Mouse (Mus musculus) forebrain, postnatal 0 days (tissue): ENCODE results near the gene Phip. TPM values are rescaled to one million over a fixed set of nuclear protein-coding genes. Genes with fewer than 3 reads are reported as not detected.

Experiments
- ATAC-seq: fragments of 200-750 bp; cut with Nextera tagmentation; 2 replicates; pipeline ENCODE4 v1.8.0; 2017; ENCODE audit warnings: mild to moderate bottlenecking, moderate library complexity
- DNase-seq: peaks from one replicate; pipeline ENCODE4 v3.0.0-alpha.2; 2015
- H3K27ac ChIP-seq: fragments of 300-500 bp; sonication (generic); 2 replicates; pipeline ENCODE4 v1.5.1; 2014; ENCODE audit warnings: low read depth, mild to moderate bottlenecking, antibody characterized with exemption, low read length, moderate library complexity, mixed read lengths
- H3K27me3 ChIP-seq: fragments of 300-500 bp; sonication (generic); 2 replicates; pipeline ENCODE4 v1.6.1; 2014; ENCODE audit warnings: mild to moderate bottlenecking, low read length, mixed read lengths; ENCODE audit not compliant: insufficient read depth
- H3K36me3 ChIP-seq: fragments of 300-500 bp; sonication (generic); 2 replicates; pipeline ENCODE4 v1.6.1; 2014; ENCODE audit warnings: mild to moderate bottlenecking, moderate library complexity; ENCODE audit not compliant: insufficient read depth
- H3K4me1 ChIP-seq: fragments of 300-500 bp; sonication (generic); 2 replicates; pipeline ENCODE4 v1.6.1; 2014; ENCODE audit warnings: antibody characterized with exemption; ENCODE audit not compliant: insufficient read depth
- H3K4me2 ChIP-seq: fragments of 300-500 bp; sonication (generic); 2 replicates; pipeline ENCODE4 v1.6.1; 2014; ENCODE audit warnings: low read depth, mild to moderate bottlenecking, moderate library complexity
- H3K4me3 ChIP-seq: fragments of 300-500 bp; sonication (generic); 2 replicates; pipeline ENCODE4 v1.5.1; 2014; ENCODE audit warnings: low read depth, low read length, mixed read lengths
- H3K9ac ChIP-seq: fragments of 300-500 bp; sonication (generic); 2 replicates; pipeline ENCODE4 v1.6.1; 2014; ENCODE audit warnings: mild to moderate bottlenecking
- H3K9me3 ChIP-seq: fragments of 300-500 bp; sonication (generic); 2 replicates; pipeline ENCODE4 v1.6.1; 2016; ENCODE audit warnings: low read length
- CTCF ChIP-seq: sonication (generic); IDR thresholded peaks from 2 replicates; pipeline ENCODE4 v1.5.1; 2016; ENCODE audit warnings: antibody characterized with exemption, control low read depth, low read depth
- WGBS: fragments of 180-500 bp; shearing (Covaris S2); extraction: QIAGEN DNeasy Blood & Tissue Kit; methylation state at CpG from one replicate; pipeline ENCODE4 v1.1.7; 2014; 5-methylcytosine and 5-hydroxymethylcytosine counted together
- polyA plus RNA-seq: library from polyadenylated mRNA; unstranded; fragments of >200 nt; fragmentation: Nextera tagmentation; extraction: Ambion mirVana; gene quantifications from 2 replicates; pipeline ENCODE4 v1.2.1, GENCODE M21; 2015
- total RNA-seq: library from RNA; depleted of rRNA; stranded (reverse); fragments of >200 nt; gene quantifications from 2 replicates; pipeline ENCODE4 v1.2.3, GENCODE M21; 2014

The Phip gene
- total and polyA plus RNA-seq, 2 experiments from 2014 or later = 40.0 to 91.2 TPM

- Histone ChIP-seq H3K4me3 (peak overlapping the region; percentile 95), H3K27me3 (no peaks in the 10 kb centered on the region), H3K36me3 (no peaks in the 10 kb centered on the region), H3K27ac (peak overlapping the region; percentile 100), H3K9me3 (no peaks in the 10 kb centered on the region), H3K4me2 (peak overlapping the region; percentile 69), H3K4me1 (peaks cover 4% of the 10 kb centered on the region; the same call in 1 of the 2 replicates), H3K9ac (peak overlapping the region; percentile 89)
- ATAC-seq (no peak), DNase-seq (no peak)
- WGBS = under 1% methylated on average over 9 of the region's 9 CpGs
- no peak for TF ChIP-seq CTCF
Observed at GRCm38 (mm10) chr9:82976219-82976618, 903 bp upstream of the Phip start.

GRCm38 (mm10) chr9:82974962-82975341, 364 bp downstream of the Phip start:
- H3K36me3 ChIP-seq = no peaks in the 10 kb centered on the region
- ATAC-seq (no peak; the same call in 1 of the 2 replicates), DNase-seq (no peak)
- H3K9ac ChIP-seq = peak overlapping the region; percentile 89
- peak overlapping the region; percentile 95 for H3K4me3 ChIP-seq
- WGBS = 2% methylated on average over 49 of the region's 61 CpGs
- peak overlapping the region; percentile 69 for H3K4me2 ChIP-seq
- H3K9me3 ChIP-seq = no peaks in the 10 kb centered on the region
- no peaks in the 10 kb centered on the region for H3K27me3 ChIP-seq
- H3K4me1 ChIP-seq = peaks cover 10% of the 10 kb centered on the region
- H3K27ac ChIP-seq = peak overlapping the region; percentile 100
- no peak for TF ChIP-seq CTCF

DNA sequence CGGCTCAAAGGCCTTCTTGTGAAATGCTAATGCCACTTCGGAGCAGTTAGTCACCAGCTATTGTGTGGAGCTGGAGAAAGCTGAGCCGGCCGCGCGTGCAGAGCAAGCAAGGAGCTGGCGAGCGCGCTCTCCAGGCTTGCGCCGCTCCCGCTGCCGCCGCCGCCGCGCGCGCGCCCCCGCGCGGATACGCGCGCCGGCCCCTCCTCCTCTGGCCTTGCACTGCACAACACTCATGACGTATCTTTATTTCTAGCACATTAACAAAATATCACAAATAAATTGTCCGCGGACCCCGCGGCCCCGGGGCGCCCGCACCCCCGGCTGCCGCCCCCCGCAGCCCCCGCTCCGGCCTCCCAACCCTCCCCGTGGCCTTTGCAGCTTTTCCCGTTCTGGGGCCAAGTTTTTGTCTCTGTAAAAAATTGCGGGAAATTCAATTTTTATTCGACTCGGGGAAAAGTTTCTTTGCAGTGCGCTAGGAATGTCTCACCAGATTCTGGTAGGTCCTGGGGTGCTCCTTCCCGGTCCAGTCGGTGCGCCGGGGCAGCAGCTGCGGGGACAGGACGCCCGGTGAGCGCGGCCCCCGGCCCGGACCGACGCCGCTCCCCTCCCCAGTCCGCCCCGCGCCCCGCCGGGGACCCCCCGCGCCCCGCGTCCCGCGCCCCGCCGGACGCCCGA, 992 bp downstream of the Phip start:
- H3K9ac ChIP-seq = peak overlapping the region; percentile 89
- DNase-seq (peak; percentile 94), ATAC-seq (peak; percentile 79)
- no peaks in the 10 kb centered on the region for H3K9me3 ChIP-seq
- H3K27ac ChIP-seq = peak overlapping the region; percentile 100
- WGBS = under 1% methylated on average over 72 of the region's 75 CpGs
- H3K4me1 ChIP-seq = peaks cover 10% of the 10 kb centered on the region
- peak overlapping the region; percentile 95 for H3K4me3 ChIP-seq
- H3K4me2 ChIP-seq = peak overlapping the region; percentile 69
- no peak for TF ChIP-seq CTCF
- no peaks in the 10 kb centered on the region for H3K27me3 ChIP-seq
- no peaks in the 10 kb centered on the region for H3K36me3 ChIP-seq

DNA sequence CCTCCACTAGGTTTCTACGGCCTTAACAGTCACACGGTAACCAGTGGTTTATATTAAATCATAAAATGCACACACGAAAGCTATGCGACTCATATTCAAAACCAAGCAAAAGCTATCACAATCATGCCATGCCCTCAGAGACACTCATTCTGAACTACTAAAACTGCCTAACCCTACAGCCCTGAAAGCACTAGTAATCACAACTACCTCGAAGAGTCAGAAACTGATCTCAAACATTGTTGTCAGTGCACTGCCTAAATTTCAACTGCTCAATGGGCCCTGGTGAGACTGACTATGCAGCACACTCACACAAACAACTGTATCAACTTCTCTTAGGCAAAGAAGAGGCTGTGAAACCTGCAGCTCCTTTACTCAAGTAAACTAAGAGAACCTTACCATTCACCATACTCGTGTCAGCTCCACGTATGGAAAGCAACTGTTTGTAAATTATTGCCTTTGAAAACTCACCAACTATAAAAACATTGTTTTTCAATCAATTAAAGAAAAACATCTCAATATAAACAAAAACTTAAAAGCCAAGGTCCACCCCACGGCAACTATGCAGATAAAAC, 1.9 kb downstream of the Phip start:
- peak overlapping the region; percentile 89 for H3K9ac ChIP-seq
- H3K27ac ChIP-seq = peak overlapping the region; percentile 100
- H3K9me3 ChIP-seq = no peaks in the 10 kb centered on the region
- no peaks in the 10 kb centered on the region for H3K36me3 ChIP-seq
- peaks cover 10% of the 10 kb centered on the region for H3K4me1 ChIP-seq
- ATAC-seq (no peak), DNase-seq (peak; percentile 24)
- peak overlapping the region; percentile 95 for H3K4me3 ChIP-seq
- no peak for TF ChIP-seq CTCF
- H3K27me3 ChIP-seq = no peaks in the 10 kb centered on the region
- 13% methylated on average over 8 of the region's 8 CpGs for WGBS
- H3K4me2 ChIP-seq = peak overlapping the region; percentile 69

GRCm38 (mm10) chr9:82971433-82971832, 3.9 kb downstream of the Phip start:
- no peaks in the 10 kb centered on the region for H3K27me3 ChIP-seq
- H3K9me3 ChIP-seq = no peaks in the 10 kb centered on the region
- DNase-seq (no peak), ATAC-seq (no peak)
- no peak for TF ChIP-seq CTCF
- no peak overlapping the region for H3K9ac ChIP-seq
- H3K27ac ChIP-seq = no peak overlapping the region
- no peaks in the 10 kb centered on the region for H3K36me3 ChIP-seq
- H3K4me1 ChIP-seq = peaks cover 10% of the 10 kb centered on the region
- 11% methylated on average over 1 of the region's 1 CpGs for WGBS
- no peak overlapping the region for H3K4me3 ChIP-seq
- H3K4me2 ChIP-seq = peak overlapping the region; percentile 13; the same call in 1 of the 2 replicates

DNA sequence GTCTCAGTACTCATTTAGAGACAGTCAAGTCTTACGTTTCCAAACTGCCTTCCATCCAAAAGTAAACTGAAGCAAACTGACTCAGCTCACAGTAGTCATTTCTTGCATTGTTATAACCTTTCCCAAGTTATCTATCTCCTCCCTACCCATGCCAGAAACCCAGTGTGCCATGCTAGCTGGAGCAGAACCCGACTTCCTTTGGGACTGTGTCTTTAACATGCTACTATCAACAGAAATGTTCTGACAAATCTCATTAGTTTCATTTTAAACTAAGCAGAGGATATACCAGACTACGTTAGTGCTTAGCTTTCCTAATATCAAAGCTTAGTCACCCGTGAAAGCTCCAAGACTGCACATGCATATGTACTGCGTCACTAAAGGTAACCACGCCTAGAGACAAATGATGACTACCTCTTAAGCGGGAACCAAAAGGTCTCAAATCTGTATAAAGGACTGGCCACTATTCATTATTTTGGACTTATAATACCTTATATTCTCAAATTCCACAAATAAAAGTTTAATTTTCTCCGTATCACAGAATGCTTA, 8.2 kb downstream of the Phip start:
- Histone ChIP-seq H3K36me3 (no peaks in the 10 kb centered on the region), H3K9me3 (no peaks in the 10 kb centered on the region), H3K27me3 (no peaks in the 10 kb centered on the region), H3K27ac (no peak overlapping the region), H3K4me3 (no peak overlapping the region), H3K9ac (no peak overlapping the region), H3K4me1 (peaks cover 7% of the 10 kb centered on the region; the same call in 1 of the 2 replicates), H3K4me2 (no peak overlapping the region)
- no peak for DNase-seq
- TF ChIP-seq CTCF = no peak
- WGBS = 72% methylated on average over 8 of the region's 8 CpGs
- ATAC-seq = no peak

DNA sequence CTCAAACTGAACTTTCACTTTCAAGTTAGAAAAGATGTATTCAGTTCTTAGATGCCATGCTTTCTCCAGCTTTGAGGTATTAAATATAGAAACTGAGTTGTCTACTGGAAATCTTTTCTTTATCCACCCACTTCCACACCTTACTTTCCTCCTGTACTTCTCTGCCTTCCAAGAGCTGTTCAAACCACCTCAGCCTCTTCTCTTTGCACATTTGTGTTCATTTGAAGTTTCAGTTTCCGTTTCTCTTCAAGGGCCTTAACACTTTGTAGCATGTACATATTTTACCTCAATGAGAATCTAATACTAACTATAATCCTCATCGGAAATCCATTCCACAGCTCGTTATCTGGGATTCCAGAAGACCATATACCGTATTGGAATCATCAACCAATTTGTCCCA, 11.3 kb downstream of the Phip start:
- WGBS = 80% methylated on average over 4 of the region's 4 CpGs
- Histone ChIP-seq H3K27me3 (no peaks in the 10 kb centered on the region), H3K9ac (no peak overlapping the region), H3K36me3 (0 out of 2 replicates have a peak, but pooled peaks cover 4% of the 10 kb centered on the region), H3K27ac (no peak overlapping the region), H3K4me2 (no peak overlapping the region), H3K4me3 (no peak overlapping the region), H3K4me1 (no peaks in the 10 kb centered on the region), H3K9me3 (no peaks in the 10 kb centered on the region)
- DNase-seq (no peak), ATAC-seq (no peak)
- no peak for TF ChIP-seq CTCF
